Mouse (Mus musculus) ES-E14 (cell line): ENCODE results near the gene Eml3. TPM values are rescaled to one million over a fixed set of nuclear protein-coding genes. Genes with fewer than 3 reads are reported as not detected.

Source experiments
- DNase-seq: peaks from one replicate; pipeline ENCODE4 v3.0.0-alpha.2; 2013; ENCODE audit warnings: low read depth, low spot score
- H3K27ac ChIP-seq: 2 replicates; pipeline ENCODE4 v1.5.1; 2012; ENCODE audit warnings: low read depth, mild to moderate bottlenecking, low read length, moderate library complexity, mixed read lengths; ENCODE audit not compliant: poor library complexity, insufficient read depth, severe bottlenecking
- H3K36me3 ChIP-seq: 2 replicates; pipeline ENCODE4 v1.6.1; 2012; ENCODE audit warnings: mild to moderate bottlenecking, low read length, moderate library complexity, mixed read lengths; ENCODE audit not compliant: control insufficient read depth, poor library complexity, insufficient read depth, severe bottlenecking
- H3K4me1 ChIP-seq, 2 experiments: fragments of 150-350 bp in 1 of 2; sonication (generic) in 1 of 2; 2 replicates each; pipeline ENCODE4 v1.6.1; 2012; ENCODE audit warnings: low read length in 2 of 2, mild to moderate bottlenecking in 1 of 2, mixed read lengths in 1 of 2; ENCODE audit not compliant: control insufficient read depth in 2 of 2, insufficient read depth in 2 of 2, poor library complexity in 1 of 2
- H3K4me3 ChIP-seq, 2 experiments: fragments of 150-350 bp in 1 of 2; sonication (generic) in 1 of 2; 2 replicates each; pipeline ENCODE4 v1.5.1; 2012; ENCODE audit warnings: low read length in 2 of 2, low read depth in 1 of 2, mild to moderate bottlenecking in 1 of 2, mixed read lengths in 1 of 2; ENCODE audit not compliant: insufficient read depth in 1 of 2, poor library complexity in 1 of 2, severe bottlenecking in 1 of 2
- H3K9ac ChIP-seq: 2 replicates; pipeline ENCODE4 v1.6.1; 2012; ENCODE audit warnings: low read depth, mild to moderate bottlenecking, low read length, mixed read lengths; ENCODE audit not compliant: poor library complexity, insufficient read depth, severe bottlenecking
- H3K9me3 ChIP-seq: fragments of 150-350 bp; sonication (generic); 2 replicates; pipeline ENCODE4 v1.6.1; 2012; ENCODE audit warnings: low read depth, mild to moderate bottlenecking, low read length; ENCODE audit not compliant: control insufficient read depth, insufficient read depth
- CHD2 ChIP-seq: IDR thresholded peaks from 2 replicates; pipeline ENCODE4 v1.6.1; 2014; ENCODE audit warnings: mild to moderate bottlenecking, low read depth, low read length, inconsistent platforms
- HCFC1 ChIP-seq: IDR thresholded peaks from 2 replicates; pipeline ENCODE4 v1.6.1; 2012; ENCODE audit warnings: low read length, inconsistent platforms, borderline replicate concordance; ENCODE audit not compliant: insufficient read depth
- MAFK ChIP-seq: IDR thresholded peaks from 2 replicates; pipeline ENCODE4 v1.6.1; 2014; ENCODE audit warnings: mild to moderate bottlenecking, low read depth, low read length, inconsistent platforms; ENCODE audit not compliant: insufficient read depth
- ZC3H11A ChIP-seq: IDR thresholded peaks from 2 replicates; pipeline ENCODE4 v1.6.1; 2012; ENCODE audit warnings: low read depth, mild to moderate bottlenecking, inconsistent platforms, low read length, borderline replicate concordance
- ZNF384 ChIP-seq: IDR thresholded peaks from 2 replicates; pipeline ENCODE4 v1.6.1; 2012; ENCODE audit warnings: low read depth, low read length, inconsistent platforms
- in situ Hi-C, 2 experiments: fragments of 600-800 bp; cut with MboI; formaldehyde crosslinking; loops; one replicate each; pipeline ENCODE4 v1.15.1; 2025; ENCODE audit warnings: low sequenced_read_pairs in 2 of 2, inconsistent platforms in 1 of 2; ENCODE audit not compliant: unreplicated experiment in 2 of 2
- total RNA-seq: library from RNA; depleted of rRNA; stranded (reverse); fragments of 300-350 nt; gene quantifications from 2 replicates; pipeline ENCODE4 v1.2.3, GENCODE M21; 2012

Gene Eml3
- total RNA-seq, 1 experiment, result 20.6 TPM

- Histone ChIP-seq H3K4me1 (peaks cover 0 to 3% of the 10 kb centered on the region in 2 experiments; a peak in 1 of 4 replicates), H3K36me3 (peaks cover 6% of the 10 kb centered on the region), H3K9me3 (no peaks in the 10 kb centered on the region), H3K9ac (peak within 1 kb of the TSS; percentile 88), H3K27ac (peak within 1 kb of the TSS; percentile 68), H3K4me3 (peak within 1 kb of the TSS; percentile 94 to 96)
- in situ Hi-C loops, result loop anchor here in 1 of 2 experiments (25.0 kb wide), 1 partner anchor 1692 kb away; the partner anchor contains the start of genes Ddb1 and Tkfc
- peak; percentile 89 for DNase-seq
- TF ChIP-seq ZNF384, result no peak
- no peak for TF ChIP-seq MAFK
- no peak for TF ChIP-seq HCFC1
Observed at GRCm38 (mm10) chr19:8920073-8920736, 9.1 kb upstream of the Eml3 start, which contains the start of gene B3gat3. B3gat3 (plus strand) TSS chr19:8920374.

- Histone ChIP-seq H3K9ac (peak overlapping the region; percentile 88), H3K9me3 (no peaks in the 10 kb centered on the region), H3K36me3 (no peaks in the 10 kb centered on the region; the same call in 1 of the 2 replicates), H3K27ac (peak overlapping the region; percentile 68; the same call in 1 of the 2 replicates), H3K4me1 (peaks cover 0 to 3% of the 10 kb centered on the region in 2 experiments; a peak in 1 of 4 replicates), H3K4me3 (peak overlapping the region; percentile 94 to 96)
- no peak for DNase-seq
- in situ Hi-C loops, result loop anchor here in 1 of 2 experiments (25.0 kb wide), 1 partner anchor 1691 kb away; the partner anchor contains the start of genes Ddb1 and Tkfc
- no peak for TF ChIP-seq HCFC1
- 0 out of 2 replicates have a peak, but pooled peaks have one; percentile 1 for TF ChIP-seq ZC3H11A
Observed at GRCm38 (mm10) chr19:8920836-8921291, 8.5 kb upstream of the Eml3 start.

GRCm38 (mm10) chr19:8921741-8922140 is 7.6 kb upstream of the Eml3 start:
- 0 out of 2 replicates have a peak overlapping the region, but pooled peaks have one; percentile 1 for H3K9ac ChIP-seq
- no peak overlapping the region for H3K27ac ChIP-seq

GRCm38 (mm10) chr19:8926766-8927165 is 2.6 kb upstream of the Eml3 start:
- TF ChIP-seq MAFK, result no peak
- no peak for TF ChIP-seq HCFC1
- no peak overlapping the region for H3K4me3 ChIP-seq
- no peak overlapping the region for H3K9ac ChIP-seq
- DNase-seq, result no peak
- no peaks in the 10 kb centered on the region for H3K9me3 ChIP-seq
- in situ Hi-C loops, result no loop called here
- H3K36me3 ChIP-seq, result no peaks in the 10 kb centered on the region; the same call in 1 of the 2 replicates
- peaks cover 0 to 8% of the 10 kb centered on the region in 2 experiments; a peak in 1 of 4 replicates for H3K4me1 ChIP-seq
- H3K27ac ChIP-seq, result no peak overlapping the region

More at GRCm38 (mm10) chr19:8921741-8922140, 7.6 kb upstream of the Eml3 start:
- in situ Hi-C loops, result loop anchor here in 1 of 2 experiments (25.0 kb wide), 1 partner anchor 1691 kb away; the partner anchor contains the start of genes Ddb1 and Tkfc
- DNase-seq, result no peak
- TF ChIP-seq ZC3H11A (no peak), MAFK (no peak), HCFC1 (no peak), CHD2 (no peak), ZNF384 (no peak)
- Histone ChIP-seq H3K4me1 (peaks cover 0 to 3% of the 10 kb centered on the region in 2 experiments; a peak in 1 of 4 replicates), H3K9me3 (no peaks in the 10 kb centered on the region), H3K36me3 (no peaks in the 10 kb centered on the region), H3K4me3 (no peak overlapping the region)
